Mouse (Mus musculus): ENCODE results near the gene Lipe. TPM values are rescaled to one million over a fixed set of nuclear protein-coding genes. Genes with fewer than 3 reads are reported as not detected.
A peak's percentile ranks its signal among the peaks of the same experiment; 100 is the strongest.

Gene Lipe
- 9.9 and 11.4 TPM in 2 replicates for polyA plus RNA-seq (2015; fragmentation: Nextera tagmentation; extraction: Ambion mirVana)

DNA sequence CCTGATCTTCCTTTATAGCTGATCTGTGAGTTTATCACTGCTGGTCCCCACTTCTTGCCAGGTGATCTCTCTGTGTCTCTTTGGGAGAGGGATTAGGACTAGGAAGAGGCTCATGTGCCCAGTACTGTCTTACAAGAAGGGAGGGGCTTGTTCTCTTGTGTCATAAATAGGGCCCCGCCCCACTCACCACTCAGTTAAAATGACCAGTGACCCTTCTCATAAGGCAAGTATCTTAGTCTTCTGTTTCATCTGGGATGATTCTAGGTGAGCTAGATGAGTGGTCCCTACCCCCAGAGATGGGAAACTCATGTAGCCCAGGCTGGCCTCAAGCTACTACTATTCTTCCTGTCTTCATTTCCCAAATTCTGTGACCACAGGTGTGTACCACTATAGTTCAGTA lies at the start of gene Lipe:
TSS of gene Lipe (minus strand) at position 101 of the 400 bp plus-strand sequence.
- Histone ChIP-seq H3K4me2 (no peak within 1 kb of the TSS), H3K9ac (no peak within 1 kb of the TSS), H3K27ac (replicated peaks) (no peak within 1 kb of the TSS), H3K36me3 (no peaks in the 10 kb centered on the region), H3K4me3 (no peak within 1 kb of the TSS), H3K4me1 (replicated peaks) (peaks cover 22% of the 10 kb centered on the region), H3K27me3 (no peaks in the 10 kb centered on the region), H3K9me3 (no peaks in the 10 kb centered on the region)
- 97% methylated on average over 1 of the region's 1 CpGs for WGBS
- ATAC-seq (ENCODE audit: low read depth), result no peak

DNA sequence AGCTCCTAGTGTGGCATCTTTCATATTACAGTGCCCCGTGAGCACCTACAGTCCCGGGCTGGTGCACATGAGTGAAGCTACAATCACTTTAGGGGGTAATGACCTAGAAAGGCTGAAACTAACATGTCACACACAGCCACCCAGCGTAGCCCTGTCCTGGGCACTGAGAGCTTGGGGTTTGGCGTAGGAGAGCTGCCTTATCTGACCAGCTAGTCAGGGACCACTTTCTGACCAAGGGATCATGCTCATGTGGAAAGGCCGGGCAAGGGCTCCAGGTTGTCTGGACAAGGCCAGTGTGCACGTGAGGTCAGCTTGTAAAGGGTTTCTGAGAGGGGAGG lies 42.3 kb upstream of the Lipe start:
- Histone ChIP-seq H3K9ac (no peak overlapping the region), H3K36me3 (no peaks in the 10 kb centered on the region), H3K4me2 (no peak overlapping the region), H3K27me3 (no peaks in the 10 kb centered on the region), H3K9me3 (no peaks in the 10 kb centered on the region), H3K4me1 (replicated peaks) (no peaks in the 10 kb centered on the region), H3K4me3 (no peak overlapping the region), H3K27ac (replicated peaks) (no peak overlapping the region)
- WGBS, result 88% methylated on average over 6 of the region's 6 CpGs
- no peak for ATAC-seq (ENCODE audit: low read depth)

GRCm38 (mm10) chr7:25439978-25440815 lies 41.7 kb upstream of the Lipe start:
- Histone ChIP-seq H3K27ac (replicated peaks) (no peak overlapping the region), H3K36me3 (no peaks in the 10 kb centered on the region)
- WGBS, result 87% methylated on average over 9 of the region's 9 CpGs

GRCm38 (mm10) chr7:25439124-25439822 lies 40.8 kb upstream of the Lipe start:
- Histone ChIP-seq H3K27ac (replicated peaks) (no peak overlapping the region), H3K27me3 (no peaks in the 10 kb centered on the region), H3K9me3 (no peaks in the 10 kb centered on the region), H3K4me2 (no peak overlapping the region), H3K36me3 (no peaks in the 10 kb centered on the region), H3K9ac (no peak overlapping the region), H3K4me1 (replicated peaks) (no peaks in the 10 kb centered on the region; the same call in 1 of the 2 replicates), H3K4me3 (no peak overlapping the region)
- 87% methylated on average over 8 of the region's 8 CpGs for WGBS
- no peak for ATAC-seq (ENCODE audit: low read depth)

More at GRCm38 (mm10) chr7:25439978-25440815, 41.7 kb upstream of the Lipe start:
- Histone ChIP-seq H3K4me2 (no peak overlapping the region), H3K9ac (no peak overlapping the region), H3K4me3 (no peak overlapping the region), H3K9me3 (no peaks in the 10 kb centered on the region), H3K4me1 (replicated peaks) (no peaks in the 10 kb centered on the region), H3K27me3 (no peaks in the 10 kb centered on the region)
- no peak for ATAC-seq (ENCODE audit: low read depth)

- no peaks in the 10 kb centered on the region for H3K9me3 ChIP-seq
- peaks cover 12% of the 10 kb centered on the region for H3K4me1 ChIP-seq (replicated peaks)
- no peak overlapping the region for H3K9ac ChIP-seq
- no peak for ATAC-seq (ENCODE audit: low read depth)
- WGBS, result 86% methylated on average over 2 of the region's 2 CpGs
- H3K4me3 ChIP-seq, result no peak overlapping the region
- H3K27me3 ChIP-seq, result no peaks in the 10 kb centered on the region
- H3K4me2 ChIP-seq, result no peak overlapping the region
- no peaks in the 10 kb centered on the region for H3K36me3 ChIP-seq
- no peak overlapping the region for H3K27ac ChIP-seq (replicated peaks)
These were observed 38.2 kb upstream of the Lipe start for GRCm38 (mm10) chr7:25436704-25437103.

- H3K4me2 ChIP-seq, result no peak overlapping the region
- H3K4me1 ChIP-seq (replicated peaks), result peaks cover 12% of the 10 kb centered on the region
- WGBS, result 84% methylated on average over 6 of the region's 6 CpGs
- no peak for ATAC-seq (ENCODE audit: low read depth)
- H3K36me3 ChIP-seq, result no peaks in the 10 kb centered on the region
- H3K27me3 ChIP-seq, result no peaks in the 10 kb centered on the region
- no peaks in the 10 kb centered on the region for H3K9me3 ChIP-seq
- H3K4me3 ChIP-seq, result no peak overlapping the region
- H3K9ac ChIP-seq, result no peak overlapping the region
- H3K27ac ChIP-seq (replicated peaks), result no peak overlapping the region
These were observed 37.7 kb upstream of the Lipe start for GRCm38 (mm10) chr7:25436226-25436625.

DNA sequence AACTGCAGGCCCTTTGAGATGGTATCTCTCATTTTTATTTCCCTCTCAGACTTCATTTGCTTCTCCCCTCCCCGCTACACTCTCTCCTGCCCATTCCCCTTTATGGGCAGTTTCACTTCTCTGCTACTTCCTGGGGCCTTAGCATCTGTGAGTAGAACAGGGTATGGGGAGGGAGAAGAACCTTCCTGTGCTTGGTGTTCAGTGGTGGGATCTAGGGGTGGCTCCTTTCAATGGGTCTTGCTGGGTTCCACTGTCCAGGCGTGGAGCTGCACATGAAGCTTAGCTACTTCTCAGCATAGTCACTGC lies 37.0 kb upstream of the Lipe start:
- 83% methylated on average over 2 of the region's 2 CpGs for WGBS
- Histone ChIP-seq H3K27ac (replicated peaks) (no peak overlapping the region), H3K4me2 (no peak overlapping the region), H3K4me1 (replicated peaks) (peaks cover 12% of the 10 kb centered on the region), H3K4me3 (no peak overlapping the region), H3K9ac (no peak overlapping the region), H3K36me3 (no peaks in the 10 kb centered on the region), H3K27me3 (no peaks in the 10 kb centered on the region), H3K9me3 (no peaks in the 10 kb centered on the region)
- no peak for ATAC-seq (ENCODE audit: low read depth)

DNA sequence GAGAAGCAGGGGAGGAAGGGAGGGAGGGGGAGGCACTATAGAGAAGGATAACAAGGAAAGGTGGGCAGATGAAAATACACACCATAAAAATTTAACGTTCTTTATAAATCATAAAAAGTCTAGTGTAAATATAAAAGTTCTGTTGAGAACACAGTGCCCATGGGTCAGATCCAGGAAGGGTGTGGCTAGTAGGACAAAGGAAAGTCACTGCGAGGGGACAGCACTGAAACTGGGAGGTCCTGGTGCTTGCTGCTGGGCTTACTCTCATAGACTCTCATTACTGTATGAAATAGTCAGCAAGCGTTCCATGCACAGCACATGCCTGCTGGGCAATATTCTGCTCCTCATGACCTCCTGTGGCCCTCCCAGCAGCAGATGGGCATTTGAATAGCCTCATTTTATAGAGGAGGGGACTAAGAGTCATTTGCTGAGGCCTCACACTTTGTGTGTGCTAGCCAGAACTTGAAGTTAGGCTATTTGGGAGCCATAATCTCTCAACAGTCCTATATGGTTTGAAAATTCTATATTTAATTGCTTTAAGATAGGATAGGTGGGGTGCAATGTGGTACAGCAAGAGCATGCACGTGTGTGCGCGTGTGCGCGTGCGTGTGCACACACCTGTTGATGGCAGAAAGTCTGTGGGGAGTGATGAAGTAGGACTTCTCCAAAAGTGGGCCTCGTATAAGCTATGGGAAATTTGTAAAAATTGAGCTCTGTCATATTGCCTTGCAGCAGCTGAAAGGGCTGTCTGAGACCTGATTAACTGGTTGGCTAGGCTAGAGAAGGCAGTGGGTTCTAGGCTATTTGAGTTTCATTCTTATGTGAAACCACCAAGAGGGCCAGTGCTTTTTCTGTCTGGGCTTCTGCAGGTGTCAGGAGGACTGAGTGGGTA lies 36.4 kb upstream of the Lipe start:
- ATAC-seq (ENCODE audit: low read depth), result no peak
- H3K4me2 ChIP-seq, result no peak overlapping the region

DNA sequence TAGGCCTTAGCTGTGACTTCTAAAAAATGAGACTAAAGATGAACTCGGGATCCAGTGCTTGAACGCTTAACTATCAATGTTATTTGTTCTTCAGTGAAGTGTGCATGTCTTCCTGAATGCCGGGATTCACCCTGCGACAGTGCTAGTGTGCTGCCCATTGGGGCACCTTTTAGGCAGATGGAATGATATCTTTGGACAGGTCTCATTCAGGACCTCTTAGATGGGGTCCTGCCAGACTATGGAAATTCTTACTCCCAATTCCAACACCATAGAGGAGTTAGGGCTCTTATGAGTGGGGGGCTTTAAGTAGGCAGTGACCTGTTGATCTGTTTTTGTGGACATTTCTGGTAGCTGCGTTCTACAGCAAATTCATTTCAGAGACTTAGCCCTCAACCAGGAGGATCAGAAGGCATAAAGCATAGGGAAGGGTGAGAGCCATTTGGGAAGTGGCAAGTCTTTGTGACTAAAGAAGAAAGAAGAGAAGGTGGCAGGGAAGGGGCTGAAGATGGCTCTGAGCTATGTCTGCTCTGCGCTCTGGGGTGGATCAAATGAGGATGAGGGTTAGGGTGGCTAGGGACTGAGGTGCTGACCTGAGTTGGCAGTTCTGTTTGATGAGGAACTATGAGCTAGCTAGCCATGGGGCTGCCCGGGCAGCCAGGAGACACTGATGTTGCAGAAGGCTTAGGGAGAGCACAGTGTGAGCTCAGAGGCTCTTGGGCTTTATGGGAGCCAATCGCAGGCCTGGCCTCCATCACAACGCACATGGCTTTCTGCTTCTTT lies 35.5 kb upstream of the Lipe start:
- 89% methylated on average over 9 of the region's 9 CpGs for WGBS
- Histone ChIP-seq H3K4me3 (no peak overlapping the region), H3K27ac (replicated peaks) (peak overlapping the region; percentile 28; the same call in 1 of the 2 replicates), H3K36me3 (no peaks in the 10 kb centered on the region), H3K9ac (no peak overlapping the region), H3K4me1 (replicated peaks) (peaks cover 12% of the 10 kb centered on the region), H3K9me3 (no peaks in the 10 kb centered on the region), H3K4me2 (no peak overlapping the region), H3K27me3 (no peaks in the 10 kb centered on the region)
- no peak for ATAC-seq (ENCODE audit: low read depth)

More for the DNA sequence above, 36.4 kb upstream of the Lipe start:
- Histone ChIP-seq H3K27ac (replicated peaks) (no peak overlapping the region), H3K27me3 (no peaks in the 10 kb centered on the region), H3K4me3 (no peak overlapping the region), H3K9ac (no peak overlapping the region), H3K9me3 (no peaks in the 10 kb centered on the region), H3K36me3 (no peaks in the 10 kb centered on the region), H3K4me1 (replicated peaks) (peaks cover 12% of the 10 kb centered on the region)
- WGBS, result 86% methylated on average over 10 of the region's 10 CpGs

DNA sequence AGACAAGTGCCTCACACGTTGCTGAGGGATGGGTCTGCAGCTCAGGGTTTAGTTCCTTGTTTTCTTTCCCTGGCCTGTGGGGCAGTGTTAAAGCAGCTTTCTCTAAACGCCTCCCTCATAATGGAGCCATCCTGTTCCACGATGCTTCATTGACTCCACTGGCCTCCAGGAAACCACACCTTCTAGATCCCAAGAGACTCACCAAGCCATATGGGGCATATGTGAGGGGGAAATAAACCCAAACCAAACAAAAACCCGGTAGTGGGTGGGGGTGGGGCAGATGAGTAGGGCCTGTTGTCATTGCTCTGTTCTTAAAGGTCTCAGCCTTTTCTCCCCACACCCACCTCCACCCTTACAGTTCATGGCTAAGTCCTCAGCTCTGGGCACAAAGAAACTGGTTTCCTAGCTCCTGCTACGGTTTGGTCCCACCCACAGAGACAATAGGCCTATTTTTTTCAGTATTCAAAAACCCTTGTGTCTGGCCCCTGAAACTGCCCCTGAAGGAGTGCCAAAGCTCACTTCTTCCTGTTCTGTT lies 34.6 kb upstream of the Lipe start:
- Histone ChIP-seq H3K9ac (no peak overlapping the region), H3K36me3 (no peaks in the 10 kb centered on the region), H3K9me3 (no peaks in the 10 kb centered on the region), H3K27me3 (no peaks in the 10 kb centered on the region), H3K4me2 (no peak overlapping the region), H3K4me1 (replicated peaks) (peaks cover 12% of the 10 kb centered on the region), H3K4me3 (no peak overlapping the region), H3K27ac (replicated peaks) (peak overlapping the region; percentile 28; the same call in 1 of the 2 replicates)
- 6% methylated on average over 5 of the region's 5 CpGs for WGBS
- no peak; the same call in 1 of the 2 replicates for ATAC-seq (ENCODE audit: low read depth)

DNA sequence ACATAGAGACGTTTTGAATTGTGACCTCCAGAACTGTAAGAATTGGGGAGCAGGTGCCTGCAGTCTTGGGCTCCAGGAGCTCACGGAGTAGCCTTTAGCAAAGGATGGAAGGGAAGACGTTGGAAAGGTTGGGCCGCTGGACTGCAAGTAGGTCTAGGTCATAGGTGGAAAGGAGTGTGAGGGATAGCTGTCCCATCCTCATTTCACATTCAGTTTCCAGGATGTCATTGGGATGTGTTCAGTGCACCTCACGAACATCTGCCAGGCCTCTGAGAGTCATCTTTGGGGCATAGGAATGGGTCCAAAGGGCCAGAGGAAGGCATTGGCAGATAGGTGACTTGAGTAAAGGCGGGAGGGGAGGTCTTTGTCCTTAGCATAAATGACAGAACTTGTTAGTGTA lies 33.9 kb upstream of the Lipe start:
- Histone ChIP-seq H3K9ac (no peak overlapping the region), H3K4me3 (no peak overlapping the region), H3K9me3 (no peaks in the 10 kb centered on the region), H3K4me1 (replicated peaks) (peaks cover 12% of the 10 kb centered on the region), H3K4me2 (no peak overlapping the region), H3K27ac (replicated peaks) (no peak overlapping the region), H3K27me3 (no peaks in the 10 kb centered on the region), H3K36me3 (no peaks in the 10 kb centered on the region)
- WGBS, result 89% methylated on average over 6 of the region's 6 CpGs
- no peak for ATAC-seq (ENCODE audit: low read depth)
